Mouse (Mus musculus): ENCODE results near the gene Trim11. TPM values are rescaled to one million over a fixed set of nuclear protein-coding genes. Genes with fewer than 3 reads are reported as not detected.
"Not testable (repeated sequence)": the region's sequence is repeated elsewhere in the genome, so short reads cannot be mapped to it uniquely, and the experiment has no call there.

The Trim11 gene
- total RNA-seq (2021): 10 to 100 TPM; 22.5 to 25.4 TPM
- long read RNA-seq, experiment 1, partial matches to known transcripts: 13 of 36 reads
- long read RNA-seq, experiment 1, other reads (novel, unspliced or antisense): 23 of 36 reads
- long read RNA-seq, experiment 2, partial matches to known transcripts: 0 of 16 reads
- long read RNA-seq, experiment 2, other reads (novel, unspliced or antisense): 16 of 16 reads

DNA sequence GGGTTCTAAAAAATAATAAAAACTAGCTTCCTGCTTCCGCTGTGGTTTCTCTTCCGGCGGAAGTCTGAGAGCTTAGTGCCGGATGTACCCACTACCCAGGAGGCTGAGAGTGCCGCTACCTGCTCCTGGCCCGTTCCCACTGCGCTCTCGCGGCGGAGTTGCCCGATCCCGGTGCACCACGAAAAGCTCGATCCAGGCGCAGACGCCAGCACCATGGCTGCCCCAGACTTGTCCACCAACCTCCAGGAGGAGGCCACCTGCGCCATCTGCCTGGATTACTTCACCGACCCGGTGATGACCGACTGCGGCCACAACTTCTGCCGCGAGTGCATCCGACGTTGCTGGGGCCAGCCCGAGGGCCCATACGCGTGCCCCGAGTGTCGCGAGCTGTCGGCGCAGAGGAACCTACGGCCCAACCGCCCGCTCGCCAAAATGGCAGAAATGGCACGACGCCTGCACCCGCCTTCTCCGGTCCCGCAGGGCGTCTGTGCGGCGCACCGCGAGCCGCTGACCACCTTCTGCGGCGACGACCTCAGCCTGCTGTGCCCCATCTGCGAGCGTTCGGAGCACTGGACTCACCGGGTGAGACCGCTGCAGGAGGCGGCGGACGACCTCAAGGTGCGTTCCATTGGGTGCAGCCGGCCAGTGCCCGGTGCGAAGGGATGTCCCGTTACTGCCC, at the start of gene Trim11:
Gene Trim11 (plus strand): TSS at position 67 of the 679 bp plus-strand sequence.
- DNase-seq (ENCODE audit: low spot score in 2 of 2): peak; percentile 53 to 70

DNA sequence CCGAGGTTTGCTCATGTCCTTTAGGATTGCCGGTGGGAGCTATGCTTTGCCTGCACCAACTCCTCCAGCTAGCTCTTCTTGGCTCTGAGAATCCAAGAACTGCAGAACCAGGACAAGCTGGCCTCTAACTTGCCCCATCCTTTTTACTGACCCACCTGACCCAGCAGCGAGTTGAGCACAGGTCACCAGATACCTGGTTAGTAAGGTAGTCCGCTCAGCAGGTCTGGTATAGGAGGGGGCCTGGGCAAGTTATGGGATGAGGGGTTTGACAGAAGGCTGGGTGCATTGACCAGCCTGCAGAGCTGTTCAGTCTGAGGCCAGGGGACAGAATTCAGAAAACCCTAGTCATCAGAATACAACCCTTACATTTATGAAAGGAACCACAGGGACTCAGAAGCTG, 48.8 kb upstream of the Trim11 start:
- no peak for DNase-seq (ENCODE audit: low spot score in 2 of 2)

DNA sequence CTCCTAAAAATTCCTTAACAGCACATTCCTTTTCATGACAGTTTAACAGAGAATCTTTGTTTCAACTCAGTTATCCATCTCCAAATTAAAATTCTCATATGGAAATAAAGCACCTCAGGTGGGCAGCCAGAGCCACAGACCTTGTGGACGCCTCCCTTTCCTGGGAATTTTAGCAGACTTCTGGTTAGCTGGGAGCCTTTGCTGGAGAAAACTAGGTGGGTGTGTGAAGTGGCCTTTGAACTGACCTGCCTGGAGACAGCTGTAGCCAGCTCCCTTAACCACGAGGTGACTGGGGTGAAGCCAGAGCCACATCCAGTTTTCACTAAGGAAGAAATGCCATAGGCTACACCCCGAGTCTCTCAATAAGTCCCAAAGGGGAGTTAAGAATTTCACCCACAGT, 48.3 kb upstream of the Trim11 start:
- no peak for DNase-seq (ENCODE audit: low spot score in 2 of 2)

DNA sequence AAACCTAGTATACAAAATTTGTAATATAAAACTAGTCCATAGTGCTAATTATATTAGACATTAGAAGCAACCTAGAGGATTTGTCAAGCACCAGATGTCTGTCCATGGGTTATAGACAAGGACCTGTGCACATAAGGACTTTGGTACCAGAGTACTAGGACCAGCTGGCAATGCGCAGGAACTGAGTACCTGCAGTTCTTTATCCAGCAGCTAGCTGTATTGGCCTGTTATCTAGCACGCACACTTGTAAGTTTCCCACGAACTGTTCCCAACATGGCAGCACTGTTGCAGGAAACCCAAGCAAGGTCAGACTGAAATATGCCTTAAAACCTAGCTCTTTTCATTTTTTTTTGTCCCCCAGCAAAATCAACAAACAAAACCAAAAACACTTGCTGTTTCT, 47.6 kb upstream of the Trim11 start:
- DNase-seq (ENCODE audit: low spot score in 2 of 2): no peak

DNA sequence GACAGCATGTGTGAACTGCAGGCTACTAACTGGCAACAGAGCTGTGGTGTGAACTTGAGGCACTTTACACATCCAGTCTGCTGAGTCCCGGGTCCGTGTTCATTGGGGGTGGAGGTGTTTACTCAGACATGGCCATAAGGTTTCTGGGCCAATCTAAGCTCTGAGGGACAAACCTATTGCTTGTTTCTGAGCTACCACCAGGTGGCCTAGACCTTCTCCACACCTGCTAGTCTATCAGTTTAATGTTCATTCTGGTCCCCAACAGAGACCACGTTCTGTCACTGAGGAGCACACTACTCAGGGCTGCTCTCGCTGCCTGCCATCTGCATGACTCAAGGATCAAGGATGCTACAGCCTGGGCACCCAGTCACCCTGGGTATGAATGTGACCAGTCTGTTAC, 46.3 kb upstream of the Trim11 start:
- DNase-seq (ENCODE audit: low spot score in 2 of 2): no peak

DNA sequence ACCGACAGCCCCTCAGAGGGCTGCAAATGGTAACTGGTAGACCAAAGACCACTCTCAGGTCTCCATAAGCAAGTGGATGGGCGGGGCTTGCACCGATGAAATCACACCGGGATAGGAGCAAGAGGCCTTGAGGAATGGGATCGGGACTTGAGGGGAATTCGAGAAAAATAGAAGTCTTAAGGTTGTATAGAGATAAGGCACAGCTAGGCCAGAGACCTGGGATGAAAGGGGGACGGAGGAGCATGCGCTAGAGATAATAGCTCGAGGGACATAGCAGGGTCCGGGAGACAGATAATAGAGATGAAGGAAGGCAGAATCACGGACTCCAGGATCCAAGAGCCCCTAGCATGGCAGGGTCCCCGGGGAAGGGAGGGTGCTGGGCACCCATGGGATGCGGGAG, 40.0 kb upstream of the Trim11 start:
- no peak for DNase-seq (ENCODE audit: low spot score in 2 of 2)

DNA sequence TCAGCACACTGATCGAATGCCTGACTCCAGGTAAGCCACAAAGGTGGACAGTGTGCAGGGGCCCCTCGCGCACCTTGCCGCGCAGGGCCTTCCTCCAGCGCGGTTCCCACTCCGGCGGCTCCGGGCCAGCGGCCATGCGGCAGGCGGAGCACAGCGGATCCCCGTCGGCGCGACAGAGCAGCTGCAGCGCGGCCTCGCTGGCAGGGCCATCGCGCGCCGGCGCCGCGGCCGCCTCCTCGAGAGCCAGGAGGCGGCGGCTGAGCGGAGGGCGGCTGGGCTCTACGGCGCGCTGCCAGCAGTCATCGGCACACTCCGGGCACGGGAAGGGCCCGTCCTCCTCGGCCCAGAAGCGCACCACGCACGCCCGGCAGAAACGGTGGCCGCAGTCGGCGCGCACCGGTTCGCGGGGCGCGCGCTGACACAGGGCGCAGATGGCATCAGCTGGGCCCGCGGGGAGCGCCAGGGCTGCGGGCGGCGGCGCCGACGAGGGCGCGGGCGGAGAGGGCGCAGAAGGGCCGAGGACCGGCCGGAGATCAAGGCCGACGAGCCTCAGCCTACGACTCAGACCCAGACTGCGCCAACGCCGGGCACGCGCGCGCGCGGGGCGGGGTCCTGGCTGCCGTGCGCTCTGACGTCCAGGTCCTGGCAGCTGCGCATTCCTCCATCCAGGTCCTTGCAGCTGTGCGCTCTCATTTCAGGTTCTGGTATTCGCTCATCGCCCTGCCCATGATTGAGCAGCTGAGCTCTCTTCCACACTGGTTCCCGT, 39.4 kb upstream of the Trim11 start, which contains the start of gene Rnf187:
Gene Rnf187 (minus strand): TSS at position 595 of the 766 bp plus-strand sequence.
- peak; percentile 91 to 94 for DNase-seq (ENCODE audit: low spot score in 2 of 2)

DNA sequence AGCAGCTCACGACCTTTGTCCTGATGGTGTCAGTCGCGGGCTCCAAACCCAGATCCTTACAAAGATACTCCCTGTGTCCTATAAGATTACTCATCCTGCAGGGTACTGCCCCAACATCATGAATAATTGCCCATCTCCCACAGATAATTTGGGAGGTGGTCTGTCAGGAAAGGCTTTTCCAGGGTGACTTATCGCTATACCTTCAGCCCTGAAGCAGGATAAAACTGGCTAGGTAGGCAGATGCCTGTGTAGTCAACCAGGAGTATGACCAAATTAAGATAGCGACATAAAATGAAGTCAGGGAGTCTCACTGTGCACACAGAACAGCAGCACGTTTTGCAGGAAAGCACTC, 38.8 kb upstream of the Trim11 start:
- DNase-seq (ENCODE audit: low spot score in 2 of 2): no peak

DNA sequence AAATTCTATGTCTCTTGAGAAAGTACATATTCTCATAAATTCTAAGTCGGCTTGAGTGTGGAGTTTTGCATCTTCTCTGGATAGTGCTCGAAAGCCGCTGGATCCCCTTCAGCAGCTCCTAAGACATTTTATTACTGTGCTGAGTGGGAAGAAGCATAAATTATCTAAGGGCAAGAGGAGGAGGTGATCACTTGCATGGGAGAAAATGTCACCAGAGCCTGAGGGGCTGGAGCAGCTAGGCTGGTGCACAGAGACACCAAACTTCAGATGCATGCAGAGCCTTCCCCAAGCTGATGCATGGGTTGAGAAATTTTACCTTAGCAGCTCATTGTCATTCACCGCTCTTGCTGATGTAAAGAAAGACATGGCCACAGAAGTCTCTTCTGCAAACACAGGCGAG, 33.8 kb upstream of the Trim11 start:
- no peak for DNase-seq (ENCODE audit: low spot score in 2 of 2)

DNA sequence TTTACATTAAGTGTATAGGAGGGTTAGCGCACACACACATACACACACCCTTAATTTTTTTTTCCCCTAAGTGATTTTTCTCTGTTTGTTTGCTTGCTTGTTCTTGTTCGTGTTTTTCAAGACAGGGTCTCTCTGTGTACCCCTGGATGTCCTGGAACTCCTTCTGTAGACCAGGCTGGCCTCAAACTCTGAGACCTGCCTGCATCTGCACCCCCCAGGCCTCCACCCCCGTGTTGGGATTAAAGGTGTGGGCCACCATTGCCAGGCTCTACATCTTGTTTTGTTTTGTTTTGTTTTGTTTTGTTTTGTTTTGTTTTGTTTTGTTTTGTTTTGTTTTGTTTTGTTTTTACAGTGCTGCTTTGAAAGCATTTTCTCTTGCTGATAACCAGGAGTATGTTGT, 30.6 kb upstream of the Trim11 start:
- DNase-seq (ENCODE audit: low spot score in 2 of 2): no peak

DNA sequence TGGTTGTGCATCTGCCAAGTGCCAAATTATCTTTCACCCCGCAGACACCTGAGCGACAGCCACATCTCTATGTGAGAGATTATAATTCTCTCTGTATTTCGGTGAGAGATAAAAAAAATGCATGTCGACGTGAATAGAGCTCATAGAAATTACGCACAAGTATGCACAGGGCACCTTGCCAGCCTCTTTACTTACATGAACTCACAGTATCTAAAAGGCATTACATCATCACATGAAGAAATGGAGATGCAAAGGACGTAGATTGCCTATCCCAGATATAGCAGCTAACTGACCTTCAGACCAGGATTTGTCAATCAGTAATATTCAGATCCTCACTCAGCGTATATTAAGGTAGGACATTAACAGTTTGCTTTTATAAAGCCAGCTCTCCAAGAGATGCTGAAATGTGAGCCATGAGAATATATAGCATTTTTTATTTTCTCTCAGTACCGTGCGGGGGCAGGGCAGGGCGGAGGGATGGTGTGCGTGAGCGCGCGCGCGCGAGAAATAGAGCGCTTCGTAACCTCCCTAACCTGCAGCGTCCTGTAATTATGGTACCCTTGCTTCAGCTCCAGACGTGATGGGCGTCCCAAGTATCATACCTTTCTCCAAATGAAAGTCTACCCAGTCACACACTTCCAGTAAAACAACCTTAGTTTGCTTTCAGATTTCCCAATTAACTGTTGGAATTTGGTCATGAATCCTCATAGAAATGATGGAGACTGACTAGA, 29.9 kb upstream of the Trim11 start:
- peak; percentile 64 to 70 for DNase-seq (ENCODE audit: low spot score in 2 of 2)

DNA sequence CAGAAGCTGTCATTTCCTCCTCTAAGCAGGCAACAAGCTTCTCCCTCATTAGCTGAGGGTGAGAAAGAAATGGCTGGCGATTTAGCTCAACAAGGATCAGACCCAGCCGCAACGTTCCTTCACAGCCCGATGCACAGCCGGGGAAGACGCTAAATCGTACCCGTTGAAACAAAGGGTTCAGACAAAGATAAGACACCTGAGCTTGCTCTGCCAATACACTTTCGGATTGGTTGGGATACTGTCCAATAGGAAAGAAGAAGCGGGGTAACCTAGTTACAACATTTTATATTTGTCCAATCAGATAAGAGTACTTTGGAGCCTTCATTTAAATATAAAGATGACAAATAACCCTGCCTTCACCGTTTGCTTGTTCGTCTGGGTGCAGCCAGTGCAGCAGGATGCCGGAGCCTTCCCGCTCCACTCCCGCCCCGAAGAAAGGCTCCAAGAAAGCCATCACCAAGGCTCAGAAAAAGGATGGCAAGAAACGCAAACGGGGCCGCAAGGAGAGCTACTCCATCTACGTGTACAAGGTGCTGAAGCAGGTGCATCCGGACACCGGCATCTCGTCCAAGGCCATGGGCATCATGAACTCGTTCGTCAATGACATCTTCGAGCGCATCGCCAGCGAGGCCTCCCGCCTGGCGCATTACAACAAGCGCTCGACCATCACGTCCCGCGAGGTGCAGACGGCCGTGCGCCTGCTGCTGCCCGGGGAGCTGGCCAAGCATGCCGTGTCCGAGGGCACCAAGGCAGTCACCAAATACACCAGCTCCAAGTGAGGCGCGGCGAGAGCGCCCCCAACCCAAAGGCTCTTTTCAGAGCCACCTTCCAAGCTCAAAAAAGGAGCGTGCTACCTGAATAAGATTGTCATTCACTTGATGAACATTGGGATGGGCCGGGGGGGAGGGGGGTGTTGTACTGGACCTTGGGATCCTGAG, 29.1 kb upstream of the Trim11 start, which contains the start of gene Hist3h2ba:
Gene Hist3h2ba (plus strand): TSS at position 379 of the 938 bp plus-strand sequence.
- peak; percentile 75 for DNase-seq (ENCODE audit: low spot score in 2 of 2)

DNA sequence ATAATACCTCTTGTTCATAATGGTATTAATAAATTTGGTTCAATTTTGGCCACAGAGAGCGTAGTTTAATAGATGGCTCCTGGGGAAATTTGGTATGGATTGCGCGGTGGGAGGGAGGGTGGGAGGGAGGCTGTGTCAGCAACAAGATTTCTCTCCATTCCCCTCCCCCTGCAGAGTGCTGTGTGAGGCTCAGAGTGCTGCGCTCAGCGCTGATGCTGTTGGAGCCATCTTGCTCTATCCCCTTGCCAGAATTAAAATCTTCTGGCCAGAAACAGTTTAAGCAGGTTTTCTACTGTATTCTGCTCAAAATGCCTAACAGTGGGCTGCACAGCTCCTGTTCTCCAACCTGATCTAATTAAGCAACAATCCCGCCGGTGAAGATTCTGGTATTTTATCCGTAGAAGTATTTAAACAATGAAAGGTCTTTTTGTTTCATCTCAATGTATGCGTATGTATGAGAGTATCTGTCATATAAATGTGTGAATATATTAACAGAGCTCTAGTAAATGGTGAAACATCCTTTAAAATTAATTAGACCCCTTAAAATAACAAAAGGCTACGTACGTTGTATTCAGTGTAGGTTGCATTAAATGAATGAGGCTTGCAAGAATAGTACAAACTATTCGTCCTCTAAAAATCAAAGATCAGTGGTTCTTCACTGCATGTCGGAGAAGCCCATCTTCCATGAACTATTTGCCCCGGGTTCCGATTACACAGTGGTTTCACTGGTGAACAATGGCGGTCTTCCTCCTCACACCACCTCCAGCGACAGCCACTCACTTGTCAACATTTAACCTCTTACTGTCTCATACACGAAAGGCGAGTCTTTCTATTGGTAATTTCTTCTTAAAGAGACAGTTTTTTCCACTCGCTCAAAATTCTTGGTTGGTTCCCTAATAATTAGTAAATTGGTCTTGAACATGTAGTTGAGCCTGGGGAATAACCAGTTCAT, 28.1 kb upstream of the Trim11 start:
- peak; percentile 66 to 70 for DNase-seq (ENCODE audit: low spot score in 2 of 2)

DNA sequence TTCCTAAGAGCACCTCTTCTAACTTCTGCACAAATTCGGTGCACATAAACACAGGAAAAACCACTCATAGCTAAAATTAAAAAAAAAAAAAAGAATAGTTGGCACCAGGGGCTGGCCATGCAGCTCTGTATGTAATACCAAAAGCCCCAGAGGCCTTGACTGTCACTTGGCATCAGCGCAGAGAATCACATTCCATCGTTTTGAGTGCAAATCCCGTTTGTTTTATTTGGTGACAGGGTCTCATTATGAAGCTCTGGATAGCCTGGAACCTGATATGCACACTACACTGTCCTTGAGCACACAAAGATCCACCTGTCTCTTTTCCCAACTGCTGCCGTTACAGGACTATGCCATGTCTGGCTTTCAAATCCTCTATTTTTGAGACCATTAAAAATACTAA, 26.7 kb upstream of the Trim11 start:
- DNase-seq (ENCODE audit: low spot score in 2 of 2): no peak

DNA sequence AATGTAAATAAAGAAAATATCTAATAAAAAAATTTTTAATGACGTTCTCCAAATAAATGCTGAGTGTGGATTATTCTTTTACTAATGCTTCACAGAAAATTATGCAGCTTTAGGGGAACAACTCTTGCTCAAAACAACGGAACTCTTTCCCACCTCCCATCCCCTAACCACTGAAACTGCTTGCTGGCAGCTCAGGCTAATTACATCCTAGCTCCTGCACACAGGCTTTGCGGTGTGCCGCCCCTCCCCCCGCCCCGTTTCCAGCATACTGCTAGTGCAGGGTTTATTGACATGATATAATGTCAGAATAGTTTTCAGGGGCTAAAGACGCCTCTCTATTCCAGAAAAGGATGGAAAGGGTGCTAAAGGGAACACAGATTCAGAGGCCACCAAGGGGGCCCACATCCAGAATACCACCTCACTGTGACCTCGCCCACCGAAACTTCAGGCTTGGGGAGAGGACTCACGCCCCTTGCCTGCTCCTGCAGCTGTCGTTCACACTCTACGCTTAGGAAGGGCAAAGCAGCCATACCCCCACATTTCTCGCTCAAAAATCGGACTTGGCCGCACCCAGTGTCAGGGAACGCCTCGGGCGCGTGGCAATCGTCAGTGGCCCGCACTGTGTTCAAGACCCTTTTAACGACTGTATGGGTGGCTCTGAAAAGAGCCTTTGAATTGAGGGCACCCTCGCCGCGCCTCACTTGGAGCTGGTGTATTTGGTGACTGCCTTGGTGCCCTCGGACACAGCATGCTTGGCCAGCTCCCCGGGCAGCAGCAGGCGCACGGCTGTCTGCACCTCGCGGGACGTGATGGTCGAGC, 24.3 kb upstream of the Trim11 start:
- peak in 1 of 2 experiments; percentile 25 for DNase-seq (ENCODE audit: low spot score in 2 of 2)

DNA sequence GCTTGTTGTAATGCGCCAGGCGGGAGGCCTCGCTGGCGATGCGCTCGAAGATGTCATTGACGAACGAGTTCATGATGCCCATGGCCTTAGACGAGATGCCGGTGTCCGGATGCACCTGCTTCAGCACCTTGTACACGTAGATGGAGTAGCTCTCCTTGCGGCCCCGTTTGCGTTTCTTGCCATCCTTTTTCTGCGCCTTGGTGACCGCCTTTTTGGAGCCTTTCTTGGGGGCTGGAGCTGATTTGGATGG, 23.8 kb upstream of the Trim11 start:
- not testable (repeated sequence) for DNase-seq (ENCODE audit: low spot score in 2 of 2)

DNA sequence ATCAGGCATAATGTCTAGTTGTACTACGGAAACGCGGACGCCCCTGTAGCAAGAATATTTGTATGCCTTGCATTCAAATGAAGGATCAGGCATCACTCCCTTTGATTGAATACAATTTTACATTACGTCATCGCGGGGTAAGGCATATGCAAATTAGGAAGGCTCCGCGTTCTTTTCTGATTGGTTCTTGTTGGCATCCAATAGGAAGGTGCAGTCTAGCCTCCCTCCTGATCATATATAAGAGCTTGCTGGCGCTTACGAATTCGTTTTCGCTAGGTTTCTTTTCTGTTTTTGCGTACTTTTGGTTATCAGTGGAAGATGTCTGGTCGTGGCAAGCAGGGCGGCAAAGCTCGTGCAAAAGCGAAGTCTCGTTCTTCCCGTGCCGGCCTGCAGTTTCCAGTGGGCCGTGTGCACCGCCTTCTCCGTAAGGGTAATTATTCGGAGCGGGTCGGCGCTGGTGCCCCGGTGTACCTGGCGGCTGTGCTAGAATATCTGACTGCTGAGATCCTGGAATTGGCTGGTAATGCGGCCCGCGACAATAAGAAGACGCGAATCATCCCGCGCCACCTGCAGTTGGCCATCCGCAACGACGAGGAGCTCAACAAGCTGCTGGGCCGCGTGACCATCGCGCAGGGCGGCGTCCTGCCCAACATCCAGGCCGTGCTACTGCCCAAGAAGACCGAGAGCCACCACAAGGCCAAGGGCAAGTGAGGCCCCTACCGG, 23.3 kb upstream of the Trim11 start, which contains the start of the genes Hist3h2a and Trim17:
Gene Hist3h2a (plus strand): TSS at position 266 of the 723 bp plus-strand sequence.
Gene Trim17 (plus strand): TSS at position 266 of the 723 bp plus-strand sequence.
- peak; percentile 80 to 83 for DNase-seq (ENCODE audit: low spot score in 2 of 2)

Data from left cerebral cortex, adult 18-20 months (tissue).